Mouse (Mus musculus) heart, embryonic 12.5 days (tissue): Measurements from ENCODE around the gene Ptges. TPM values are rescaled to one million over a fixed set of nuclear protein-coding genes. Genes with fewer than 3 reads are reported as not detected.
"Not testable (repeated sequence)": the region's sequence is repeated elsewhere in the genome, so short reads cannot be mapped to it uniquely, and the experiment has no call there.

Experiments used
- ATAC-seq: fragments of 200-750 bp; cut with Nextera tagmentation; 2 replicates; pipeline ENCODE4 v1.8.0; 2017; ENCODE audit warnings: moderate TSS enrichment, moderate library complexity; ENCODE audit not compliant: insufficient number of reproducible peaks, low FRiP score
- H3K27ac ChIP-seq: fragments of 300-500 bp; sonication (generic); 2 replicates; pipeline ENCODE4 v1.5.1; 2016; ENCODE audit warnings: mild to moderate bottlenecking, moderate library complexity; ENCODE audit not compliant: poor library complexity, severe bottlenecking
- H3K27me3 ChIP-seq: fragments of 300-500 bp; sonication (generic); replicated peaks from 2 replicates; pipeline ENCODE4 v1.6.1; 2016; ENCODE audit warnings: mild to moderate bottlenecking, moderate library complexity
- H3K36me3 ChIP-seq: fragments of 300-500 bp; sonication (generic); 2 replicates; pipeline ENCODE4 v1.6.1; 2016; ENCODE audit warnings: mild to moderate bottlenecking, moderate library complexity
- H3K4me1 ChIP-seq: fragments of 300-500 bp; sonication (generic); replicated peaks from 2 replicates; pipeline ENCODE4 v1.6.1; 2016; ENCODE audit warnings: mild to moderate bottlenecking
- H3K4me2 ChIP-seq: fragments of 300-500 bp; sonication (generic); 2 replicates; pipeline ENCODE4 v1.6.1; 2016; ENCODE audit warnings: mild to moderate bottlenecking, moderate library complexity
- H3K4me3 ChIP-seq: fragments of 300-500 bp; sonication (generic); 2 replicates; pipeline ENCODE4 v1.5.1; 2016; ENCODE audit warnings: mild to moderate bottlenecking
- H3K9ac ChIP-seq: fragments of 300-500 bp; sonication (generic); 2 replicates; pipeline ENCODE4 v1.6.1; 2016; ENCODE audit warnings: mild to moderate bottlenecking, moderate library complexity
- H3K9me3 ChIP-seq: fragments of 300-500 bp; sonication (generic); replicated peaks from 2 replicates; pipeline ENCODE4 v1.6.1; 2016; ENCODE audit warnings: mild to moderate bottlenecking, moderate library complexity
- WGBS: fragments of 180-500 bp; shearing (Covaris S2); methylation state at CpG from one replicate; pipeline ENCODE4 v1.1.7; 2016; 5-methylcytosine and 5-hydroxymethylcytosine counted together
- polyA plus RNA-seq: library from polyadenylated mRNA; unstranded; fragments of >200 nt; fragmentation: Nextera tagmentation; extraction: Ambion mirVana; gene quantifications from 2 replicates; pipeline ENCODE4 v1.2.1, GENCODE M21; 2016

Gene Ptges
- polyA plus RNA-seq, 1 experiment from 2014 or later, result 4.3 TPM

GRCm38 (mm10) chr2:30952457-30952823, 22.8 kb upstream of the Ptges start:
- Histone ChIP-seq H3K4me3 (peak overlapping the region; percentile 92), H3K4me2 (peak overlapping the region; percentile 90), H3K36me3 (peaks cover 27% of the 10 kb centered on the region), H3K27ac (peak overlapping the region; percentile 84; the same call in 1 of the 2 replicates), H3K9me3 (no peaks in the 10 kb centered on the region), H3K9ac (no peak overlapping the region; the same call in 1 of the 2 replicates), H3K27me3 (peaks cover 9% of the 10 kb centered on the region; the same call in 1 of the 2 replicates), H3K4me1 (peaks cover 27% of the 10 kb centered on the region)
- 28% methylated on average over 5 of the region's 5 CpGs for WGBS
- 0 out of 2 replicates have a peak, but pooled peaks have one; percentile 15 for ATAC-seq

- H3K4me2 ChIP-seq, result peak overlapping the region; percentile 64
- no peaks in the 10 kb centered on the region for H3K36me3 ChIP-seq
- WGBS, result 28% methylated on average over 16 of the region's 16 CpGs
- H3K4me1 ChIP-seq, result 0 out of 2 replicates have a peak, but pooled peaks cover 3% of the 10 kb centered on the region
- no peak overlapping the region for H3K27ac ChIP-seq
- peak overlapping the region; percentile 38 for H3K4me3 ChIP-seq
- ATAC-seq, result peak; percentile 63; the same call in 1 of the 2 replicates
- 0 out of 2 replicates have a peak, but pooled peaks cover 5% of the 10 kb centered on the region for H3K27me3 ChIP-seq
- no peak overlapping the region for H3K9ac ChIP-seq
- H3K9me3 ChIP-seq, result no peaks in the 10 kb centered on the region
These were observed 12.9 kb upstream of the Ptges start for GRCm38 (mm10) chr2:30942603-30943011.

- H3K4me2 ChIP-seq, H3K27me3 ChIP-seq, H3K9ac ChIP-seq, H3K4me3 ChIP-seq, H3K27ac ChIP-seq, H3K9me3 ChIP-seq, H3K36me3 ChIP-seq, H3K4me1 ChIP-seq, ATAC-seq: not testable (repeated sequence)
- WGBS, result 51% methylated on average over 7 of the region's 7 CpGs
These were observed 12.5 kb upstream of the Ptges start for GRCm38 (mm10) chr2:30942116-30942515.

GRCm38 (mm10) chr2:30941586-30941985, 11.9 kb upstream of the Ptges start:
- Histone ChIP-seq H3K27me3 (no peaks in the 10 kb centered on the region), H3K4me2 (no peak overlapping the region), H3K9me3 (no peaks in the 10 kb centered on the region), H3K4me3 (no peak overlapping the region), H3K9ac (no peak overlapping the region), H3K36me3 (no peaks in the 10 kb centered on the region), H3K4me1 (0 out of 2 replicates have a peak, but pooled peaks cover 3% of the 10 kb centered on the region), H3K27ac (no peak overlapping the region)
- 86% methylated on average over 5 of the region's 5 CpGs for WGBS
- ATAC-seq, result no peak

- Histone ChIP-seq H3K4me1 (0 out of 2 replicates have a peak, but pooled peaks cover 3% of the 10 kb centered on the region), H3K27ac (no peak overlapping the region), H3K27me3 (no peaks in the 10 kb centered on the region), H3K4me3 (no peak overlapping the region), H3K9ac (no peak overlapping the region), H3K9me3 (no peaks in the 10 kb centered on the region), H3K4me2 (no peak overlapping the region), H3K36me3 (no peaks in the 10 kb centered on the region)
- 44% methylated on average over 4 of the region's 4 CpGs for WGBS
- ATAC-seq, result no peak
These were observed 8.9 kb upstream of the Ptges start for GRCm38 (mm10) chr2:30938574-30938991.

GRCm38 (mm10) chr2:30937731-30938130, 8.1 kb upstream of the Ptges start:
- H3K27me3 ChIP-seq, result no peaks in the 10 kb centered on the region
- H3K9ac ChIP-seq, result no peak overlapping the region
- ATAC-seq, result no peak
- no peaks in the 10 kb centered on the region for H3K36me3 ChIP-seq
- no peak overlapping the region for H3K4me2 ChIP-seq
- 65% methylated on average over 8 of the region's 8 CpGs for WGBS
- no peak overlapping the region for H3K27ac ChIP-seq
- H3K4me1 ChIP-seq, result 0 out of 2 replicates have a peak, but pooled peaks cover 3% of the 10 kb centered on the region
- H3K4me3 ChIP-seq, result no peak overlapping the region
- no peaks in the 10 kb centered on the region for H3K9me3 ChIP-seq

- Histone ChIP-seq H3K9ac (no peak overlapping the region), H3K4me3 (no peak overlapping the region), H3K4me1 (no peaks in the 10 kb centered on the region), H3K36me3 (no peaks in the 10 kb centered on the region), H3K4me2 (no peak overlapping the region), H3K9me3 (no peaks in the 10 kb centered on the region), H3K27ac (no peak overlapping the region), H3K27me3 (no peaks in the 10 kb centered on the region)
- ATAC-seq, result no peak
- 74% methylated on average over 3 of the region's 3 CpGs for WGBS
These were observed 7.1 kb upstream of the Ptges start for GRCm38 (mm10) chr2:30936808-30937207.

GRCm38 (mm10) chr2:30933917-30934450, 4.3 kb upstream of the Ptges start:
- Histone ChIP-seq H3K9ac (no peak overlapping the region), H3K9me3 (no peaks in the 10 kb centered on the region), H3K4me3 (no peak overlapping the region), H3K27me3 (no peaks in the 10 kb centered on the region), H3K4me2 (no peak overlapping the region), H3K36me3 (no peaks in the 10 kb centered on the region), H3K4me1 (peaks cover 10% of the 10 kb centered on the region), H3K27ac (no peak overlapping the region)
- ATAC-seq, result no peak
- WGBS, result 18% methylated on average over 7 of the region's 7 CpGs

- no peak for ATAC-seq
- 71% methylated on average over 6 of the region's 6 CpGs for WGBS
- H3K4me2 ChIP-seq, result no peak overlapping the region
- no peaks in the 10 kb centered on the region for H3K36me3 ChIP-seq
- H3K9ac ChIP-seq, result no peak overlapping the region
- no peaks in the 10 kb centered on the region for H3K9me3 ChIP-seq
- H3K4me1 ChIP-seq, result peaks cover 15% of the 10 kb centered on the region
- H3K27ac ChIP-seq, result no peak overlapping the region
- H3K27me3 ChIP-seq, result no peaks in the 10 kb centered on the region
- H3K4me3 ChIP-seq, result no peak overlapping the region
These were observed 3.4 kb upstream of the Ptges start for GRCm38 (mm10) chr2:30933032-30933431.

GRCm38 (mm10) chr2:30931922-30932321, 2.3 kb upstream of the Ptges start:
- H3K27ac ChIP-seq, result no peak overlapping the region
- WGBS, result 82% methylated on average over 3 of the region's 3 CpGs
- H3K36me3 ChIP-seq, result no peaks in the 10 kb centered on the region
- H3K4me1 ChIP-seq, result peaks cover 26% of the 10 kb centered on the region
- no peaks in the 10 kb centered on the region for H3K9me3 ChIP-seq
- ATAC-seq, result no peak
- no peak overlapping the region for H3K4me2 ChIP-seq
- H3K9ac ChIP-seq, result no peak overlapping the region
- no peak overlapping the region for H3K4me3 ChIP-seq
- H3K27me3 ChIP-seq, result no peaks in the 10 kb centered on the region

- H3K4me2 ChIP-seq, H3K36me3 ChIP-seq, H3K9ac ChIP-seq, H3K27ac ChIP-seq, ATAC-seq, H3K4me3 ChIP-seq, H3K9me3 ChIP-seq, H3K27me3 ChIP-seq: not testable (repeated sequence)
- 80% methylated on average over 2 of the region's 2 CpGs for WGBS
- H3K4me1 ChIP-seq, result peaks cover 32% of the 10 kb centered on the region
These were observed 1.2 kb upstream of the Ptges start for GRCm38 (mm10) chr2:30930846-30931245.
